Mouse (Mus musculus) monocyte, adult 2 months (primary cell): ENCODE results near the gene Rybp.

Experiments used
- DNase-seq, 2 experiments: peaks; one replicate each; pipeline ENCODE4 v3.0.0; 2022; ENCODE audit warnings: low spot score in 2 of 2, low read depth in 1 of 2

Rybp gene

DNA sequence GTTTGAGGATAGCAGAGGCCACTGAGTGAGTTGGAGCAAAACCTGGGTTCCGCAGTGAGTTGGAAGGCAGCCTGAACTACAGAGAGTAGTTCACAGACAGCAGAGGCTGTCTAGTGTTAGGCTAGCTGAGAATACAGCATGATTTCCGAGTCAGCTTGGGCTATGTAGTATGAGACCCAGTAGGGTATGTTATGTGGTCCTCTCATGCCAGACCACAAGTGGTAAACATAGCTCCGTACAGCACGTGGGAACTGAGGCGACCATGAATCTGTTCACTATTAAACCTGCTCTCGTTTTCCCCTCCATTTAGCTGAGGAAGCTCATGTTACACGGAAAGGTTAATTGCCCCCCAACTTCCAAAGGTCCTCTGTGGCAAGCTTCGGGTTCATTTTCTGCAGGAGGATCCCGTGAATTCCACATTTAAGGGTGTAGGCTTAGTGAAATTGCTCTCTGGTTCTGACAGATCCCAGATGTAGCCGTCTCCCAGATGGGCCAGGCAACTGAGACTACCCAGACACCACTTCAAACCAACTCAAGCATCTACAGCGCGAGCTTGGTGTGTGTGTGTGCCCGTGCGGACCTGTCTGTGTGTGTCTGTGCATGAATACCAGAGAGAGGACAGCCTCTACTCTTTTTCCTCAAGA is 66.2 kb downstream of the Rybp start:
- DNase-seq: no peak

GRCm38 (mm10) chr6:100219971-100220370 is 67.3 kb downstream of the Rybp start:
- no peak for DNase-seq

DNA sequence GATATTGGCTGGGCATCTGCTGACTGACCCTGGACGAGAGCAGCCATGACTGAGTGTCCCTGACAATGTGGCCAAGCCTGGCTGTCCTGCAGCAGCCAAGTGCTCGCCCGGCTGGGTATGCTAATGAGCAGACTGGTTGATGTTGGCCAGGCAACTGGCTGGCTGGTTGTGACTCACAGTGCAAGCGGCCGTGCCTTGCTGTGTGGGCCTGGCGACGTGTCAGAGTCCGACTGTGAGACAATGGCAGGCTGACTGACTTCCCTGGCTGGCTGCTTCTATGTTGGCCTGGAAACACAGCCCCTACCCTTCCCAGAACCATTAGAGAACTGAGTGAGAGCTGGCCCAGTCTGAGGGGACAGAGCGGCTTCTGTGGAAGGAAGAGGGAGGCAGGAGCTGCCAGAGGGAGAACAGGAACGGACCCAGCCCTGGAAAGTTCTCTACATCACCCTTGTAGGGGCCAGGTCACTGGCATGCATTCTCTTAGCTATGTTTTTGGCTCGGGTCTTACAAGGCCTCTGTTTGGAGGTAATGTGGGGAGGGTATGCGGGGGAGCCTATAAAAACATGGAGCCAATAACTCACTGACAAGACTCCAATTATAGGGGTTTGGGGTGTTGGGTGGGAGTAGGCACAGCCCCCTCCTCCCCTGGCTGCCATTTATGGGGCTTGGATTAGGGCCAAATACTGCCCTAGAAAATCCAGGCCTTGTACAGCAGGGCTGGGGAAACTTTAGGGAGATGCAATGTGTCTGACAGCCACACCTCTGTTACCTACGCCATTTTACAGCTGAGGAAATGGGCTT is 68.5 kb downstream of the Rybp start:
- no peak for DNase-seq

DNA sequence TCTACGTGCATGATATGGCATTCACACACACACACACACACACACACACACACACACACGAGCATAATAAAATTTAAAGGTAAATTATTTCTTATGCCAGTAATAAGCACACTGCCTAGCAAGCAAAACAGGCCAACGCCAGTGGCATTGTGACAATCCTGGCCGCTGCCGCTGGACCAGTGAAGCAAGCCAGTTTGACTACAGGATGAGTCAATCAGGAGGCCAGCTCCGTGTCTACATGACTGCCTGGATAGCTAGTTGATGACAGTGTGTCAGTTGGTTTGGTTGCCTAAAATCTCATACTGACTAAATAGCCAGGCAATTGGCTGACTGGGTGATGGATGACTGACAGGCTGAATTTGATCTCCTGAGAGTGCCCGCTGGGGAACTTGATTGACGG is 69.8 kb downstream of the Rybp start:
- DNase-seq: no peak

GRCm38 (mm10) chr6:100216945-100217344 is 70.3 kb downstream of the Rybp start:
- no peak for DNase-seq

DNA sequence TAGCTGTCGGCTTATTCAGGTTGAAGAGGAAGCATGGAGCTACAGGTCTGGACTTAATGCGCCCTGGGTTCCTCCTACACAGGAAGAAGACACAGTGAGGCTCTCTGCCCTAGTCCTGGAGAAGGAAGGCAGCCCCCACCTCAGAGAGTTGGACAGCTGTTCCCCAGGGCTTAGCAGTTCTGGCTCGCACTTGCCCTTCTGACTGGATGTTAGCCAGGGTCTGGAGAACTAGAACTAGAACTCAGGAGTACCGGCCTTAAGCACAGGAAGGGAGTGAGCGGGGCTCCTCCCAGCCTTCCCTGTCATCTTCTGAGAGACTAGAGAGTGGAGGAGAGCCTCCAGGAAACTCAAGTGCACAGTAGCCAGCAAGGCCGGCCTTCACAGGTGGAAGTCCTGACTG is 71.5 kb downstream of the Rybp start:
- DNase-seq: no peak

GRCm38 (mm10) chr6:100214132-100214913 is 73.0 kb downstream of the Rybp start:
- no peak for DNase-seq

GRCm38 (mm10) chr6:100213596-100213995 is 73.7 kb downstream of the Rybp start:
- DNase-seq: no peak

GRCm38 (mm10) chr6:100212820-100213219 is 74.5 kb downstream of the Rybp start:
- DNase-seq: no peak

- no peak for DNase-seq
Observed at GRCm38 (mm10) chr6:100211646-100212045, 75.6 kb downstream of the Rybp start.

DNA sequence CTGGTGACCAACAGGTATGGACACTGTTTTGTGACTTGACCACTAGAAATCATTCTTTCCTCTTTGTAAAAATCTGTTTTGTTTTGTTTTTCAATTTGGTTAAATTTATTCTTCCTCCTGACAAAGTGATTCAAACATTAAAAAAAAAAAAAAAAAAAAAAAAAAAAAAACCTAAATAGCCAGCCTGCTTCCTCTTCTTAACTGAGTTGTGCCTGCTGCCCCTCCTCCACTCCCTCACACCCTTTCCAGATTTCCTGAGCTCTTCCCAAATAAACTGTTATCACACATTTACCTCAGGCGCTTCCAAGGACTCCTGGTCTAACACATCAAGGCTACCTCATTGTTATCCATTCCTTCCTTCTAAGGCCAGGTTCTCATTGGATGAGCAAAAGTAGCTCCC is 76.8 kb downstream of the Rybp start:
- no peak for DNase-seq

GRCm38 (mm10) chr6:100206741-100207275 is 80.5 kb downstream of the Rybp start:
- DNase-seq: no peak

GRCm38 (mm10) chr6:100206261-100206660 is 81.0 kb downstream of the Rybp start:
- DNase-seq: no peak

DNA sequence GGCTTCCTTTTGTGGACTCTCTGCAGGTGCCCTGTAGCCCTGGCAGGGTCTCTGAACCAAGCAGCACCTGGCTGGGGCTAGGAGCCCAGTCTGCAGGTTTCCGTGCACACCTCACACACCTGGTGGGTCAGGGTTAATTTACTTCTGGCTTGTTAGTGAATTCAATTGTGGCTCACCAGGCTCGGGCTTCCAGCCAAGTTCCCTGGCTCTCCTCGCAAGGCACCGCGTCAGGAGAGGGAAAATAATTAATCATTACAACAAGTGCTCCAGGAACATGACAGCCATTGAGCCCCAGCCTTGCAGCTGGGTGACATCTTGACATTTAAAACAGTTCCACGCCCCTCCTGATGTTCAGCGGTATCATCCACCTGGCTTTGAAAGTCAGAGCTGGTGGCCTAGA is 82.8 kb downstream of the Rybp start:
- no peak for DNase-seq

GRCm38 (mm10) chr6:100203492-100203891 is 83.8 kb downstream of the Rybp start:
- DNase-seq: no peak

- DNase-seq: no peak
Observed at GRCm38 (mm10) chr6:100202091-100202490, 85.2 kb downstream of the Rybp start.

DNA sequence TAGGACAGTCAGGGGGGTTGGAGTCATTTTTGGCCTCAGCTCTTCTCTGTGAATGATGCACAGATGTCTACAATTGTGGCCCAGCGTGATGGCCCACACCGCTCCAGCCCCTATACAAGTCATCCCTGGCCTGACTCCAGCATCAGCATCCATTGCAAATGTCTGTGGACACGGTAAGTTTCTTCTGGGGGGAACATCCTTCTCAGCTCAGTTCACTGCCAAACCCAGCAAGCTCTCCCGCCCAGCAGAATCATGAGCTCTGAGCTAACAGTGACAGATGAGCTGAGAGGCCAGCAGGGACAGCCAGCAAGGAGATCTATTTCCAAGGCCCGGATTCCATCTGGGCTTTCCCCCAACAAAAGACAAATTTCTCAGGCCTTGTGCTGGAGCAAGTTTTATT is 90.2 kb downstream of the Rybp start:
- no peak for DNase-seq

DNA sequence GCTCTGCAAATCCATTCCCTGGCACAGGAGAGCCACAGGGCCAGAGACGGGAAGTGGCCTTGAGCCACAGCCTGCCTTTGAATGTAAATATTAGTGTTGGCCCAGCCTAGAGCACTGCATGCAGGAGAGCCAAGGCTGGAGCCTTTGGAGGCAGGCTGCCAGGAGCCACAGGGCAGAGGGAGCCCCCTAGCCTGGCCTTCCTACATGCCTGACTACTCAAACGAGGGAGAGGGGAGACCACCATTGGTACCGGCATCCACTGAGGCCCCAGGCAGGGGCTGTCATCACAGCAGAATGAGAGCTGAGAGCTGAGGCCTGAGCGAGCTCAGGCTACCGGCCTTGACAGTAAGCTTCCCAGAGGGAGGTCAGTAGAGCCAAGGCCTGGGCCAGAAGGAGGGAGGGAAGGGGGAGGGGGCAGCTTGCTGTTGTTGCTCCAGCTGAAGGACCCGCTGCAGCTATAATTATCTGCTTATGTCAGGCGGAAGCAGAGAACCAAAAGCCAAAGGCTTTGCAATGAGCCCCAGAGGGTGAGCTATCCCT is 91.3 kb downstream of the Rybp start:
- DNase-seq: no peak

DNA sequence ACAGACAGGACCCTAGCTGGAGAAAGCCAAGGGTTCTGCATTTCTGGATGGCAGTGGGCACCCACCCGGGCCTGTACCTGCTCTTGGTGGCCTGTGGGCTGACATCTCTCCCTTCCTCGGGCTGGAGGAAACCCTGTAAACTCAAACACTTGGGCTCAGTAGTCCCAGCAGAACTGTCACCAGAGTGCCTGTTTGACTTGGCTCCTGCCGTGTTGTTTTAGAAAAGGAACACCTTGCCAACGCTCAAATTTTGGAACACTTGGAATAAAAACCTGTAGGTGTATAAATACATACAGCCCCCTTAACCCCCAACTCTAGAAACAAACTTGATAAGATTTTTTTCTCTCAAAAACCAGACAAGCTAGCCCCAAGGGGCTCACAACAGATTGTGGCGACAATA is 92.2 kb downstream of the Rybp start:
- DNase-seq: no peak

DNA sequence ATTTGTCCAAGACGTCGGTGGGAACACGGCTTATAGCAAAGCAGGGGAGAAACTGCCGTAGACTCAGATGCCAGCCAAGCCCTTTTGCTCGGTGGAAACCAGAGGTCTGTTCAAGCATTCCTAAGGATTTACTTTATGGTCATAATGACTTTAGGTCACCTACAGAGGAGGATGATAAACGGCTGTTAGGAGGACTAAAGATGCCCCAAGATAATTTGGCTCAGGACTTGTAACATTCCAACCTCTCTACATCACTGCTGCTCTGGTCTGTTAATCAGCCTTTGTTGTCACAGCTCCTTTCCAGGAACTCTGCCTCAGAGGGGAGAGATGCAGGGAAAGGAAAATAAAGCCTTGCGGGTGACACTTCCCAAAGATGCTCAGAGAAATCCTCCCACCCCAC is 93.5 kb downstream of the Rybp start:
- DNase-seq: no peak

DNA sequence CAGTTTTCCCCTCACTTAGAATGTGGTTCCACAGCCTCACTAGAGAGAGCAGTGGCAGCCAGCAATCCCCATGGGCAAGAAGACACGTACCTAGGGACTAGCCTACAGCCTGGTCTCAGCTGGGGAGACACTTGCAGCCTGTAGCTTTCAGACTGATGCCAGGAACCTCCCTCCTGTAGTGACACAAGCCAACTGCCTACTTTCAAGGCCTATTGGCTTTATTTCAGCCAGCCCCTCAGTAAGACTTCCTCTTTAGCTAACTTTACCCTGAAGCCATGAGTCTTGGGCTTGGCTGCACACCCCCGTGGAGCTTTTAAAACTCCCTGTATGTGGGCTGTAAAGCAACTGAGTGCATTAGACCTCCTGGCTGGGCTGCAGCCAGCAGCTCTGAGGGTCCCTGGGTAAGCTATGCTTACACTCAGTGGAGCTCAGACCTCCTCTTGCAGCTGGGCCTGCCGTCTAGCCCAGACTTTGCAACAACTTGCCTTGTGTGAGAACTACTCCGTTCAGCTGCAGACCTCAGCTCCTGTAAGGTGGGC is 94.5 kb downstream of the Rybp start:
- no peak for DNase-seq
